Mouse (Mus musculus): ENCODE data around the gene Zfp362.

Zfp362 gene

DNA sequence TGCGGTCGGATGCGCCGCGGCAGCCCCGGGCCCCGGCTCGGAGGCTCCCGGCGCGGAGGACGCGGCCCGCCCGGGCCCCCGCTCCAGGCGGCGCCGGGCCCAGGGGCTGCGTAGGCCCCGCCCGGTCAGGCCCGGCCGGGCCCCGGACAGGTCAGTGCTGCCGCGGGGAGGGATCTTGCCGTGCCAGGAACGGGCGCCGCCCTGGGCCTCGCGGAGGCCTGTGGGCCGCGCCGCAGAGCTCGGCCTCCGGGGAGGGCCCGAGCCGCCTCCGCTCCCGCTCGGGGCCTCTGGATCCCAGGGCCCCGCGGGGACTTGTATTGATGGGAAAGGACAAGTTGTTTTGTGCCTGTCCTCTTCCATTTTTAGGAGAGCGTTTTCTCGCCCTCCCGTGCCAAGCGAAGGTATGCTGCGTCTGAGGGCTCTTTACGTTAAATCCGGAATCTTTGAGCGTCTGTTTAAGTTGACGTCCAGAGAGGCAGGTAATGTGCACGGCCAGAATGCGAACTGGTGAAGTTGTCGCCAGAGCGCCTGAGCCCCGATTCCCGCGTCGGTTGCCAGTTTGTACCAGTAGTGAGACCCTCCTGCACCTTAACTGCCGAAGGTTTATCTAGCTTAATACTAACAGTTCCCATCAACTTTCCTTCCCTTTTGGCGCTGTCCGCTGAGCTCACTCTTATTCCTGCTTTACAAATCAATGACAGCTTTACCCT lies 78.0 kb downstream of the Zfp362 start:
- DNase-seq = no peak

DNA sequence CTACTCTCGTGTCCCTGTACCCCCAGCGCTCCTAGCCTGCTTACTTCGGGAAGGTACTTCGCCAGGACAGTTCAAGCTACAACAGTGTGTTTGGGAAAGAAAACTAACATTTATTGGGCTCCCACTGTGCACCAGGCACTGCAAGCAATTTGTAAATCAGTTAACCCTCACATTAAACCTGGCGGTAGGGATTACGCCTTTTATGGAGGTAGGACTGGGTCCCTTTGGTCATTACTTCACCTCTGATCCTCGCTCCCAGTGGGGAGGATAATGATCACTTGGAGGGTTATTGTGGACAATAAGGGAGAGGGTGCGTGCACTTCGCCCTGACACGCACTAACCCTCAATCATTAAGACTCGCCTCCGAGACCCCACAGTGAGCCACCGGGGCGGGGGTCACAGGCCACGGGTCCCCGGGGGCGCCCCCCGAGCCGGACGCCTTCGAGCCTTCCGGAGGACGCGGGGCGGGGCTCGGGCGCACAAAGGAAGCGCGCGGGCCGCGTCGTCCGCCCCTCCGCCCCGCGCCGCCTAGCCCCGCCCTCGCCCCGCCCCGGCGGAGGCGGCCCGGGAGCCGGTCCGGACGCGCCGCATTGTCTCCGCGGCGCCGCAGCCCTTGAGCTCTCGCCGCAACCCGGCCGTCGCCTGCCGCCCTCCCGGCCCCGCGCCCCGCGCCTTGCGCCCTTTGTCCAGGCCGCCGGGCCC lies 78.7 kb downstream of the Zfp362 start:
- peak; percentile 84 for DNase-seq

DNA sequence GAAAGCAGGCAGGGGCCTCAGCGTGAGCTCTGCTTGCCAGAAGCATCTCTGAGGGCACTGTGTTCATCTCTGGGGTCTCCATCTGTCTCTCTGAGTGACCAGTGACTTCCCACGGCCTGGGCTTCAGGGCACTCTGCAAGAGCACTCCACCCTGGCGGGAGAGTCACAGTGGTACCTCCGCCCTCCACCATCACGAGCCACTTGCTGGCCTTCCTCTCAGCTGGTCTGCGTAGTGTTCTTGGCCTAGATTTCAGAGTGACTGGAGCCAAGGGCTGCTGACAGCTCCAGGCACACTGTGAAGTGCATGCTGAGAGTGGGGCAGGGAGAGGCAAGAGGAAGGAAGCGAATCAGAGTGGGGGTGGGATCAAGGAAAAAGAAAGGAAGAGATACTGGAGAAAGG lies 81.8 kb downstream of the Zfp362 start:
- no peak for DNase-seq

DNA sequence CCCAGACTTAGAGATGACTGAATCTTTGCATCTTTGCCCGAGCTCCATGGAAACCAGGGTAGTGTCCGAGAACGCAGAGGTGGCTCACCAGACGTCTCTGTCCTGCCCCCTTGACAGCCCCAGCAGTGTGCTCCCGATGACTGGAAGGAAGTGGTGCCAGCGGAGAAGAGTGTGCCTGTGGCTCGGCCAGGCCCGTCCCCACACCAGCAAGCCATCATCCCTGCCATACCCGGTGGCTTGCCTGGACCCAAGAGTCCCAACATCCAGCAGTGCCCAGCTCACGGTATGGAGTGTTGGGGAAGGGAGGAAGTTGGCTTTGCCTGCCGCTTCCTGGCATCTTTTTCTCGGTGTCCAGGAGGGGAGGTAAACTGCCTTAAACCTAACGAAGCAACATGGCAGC lies 82.4 kb downstream of the Zfp362 start:
- DNase-seq = no peak
